Mouse (Mus musculus) MEL (cell line): ENCODE results near the gene Col4a2.

Source experiments
- CHD1 ChIP-seq: IDR thresholded peaks from 2 replicates; pipeline ENCODE4 v1.6.1; 2012; ENCODE audit warnings: low read depth, mild to moderate bottlenecking, inconsistent platforms, low read length, improper control_type of control experiment
- CTCF ChIP-seq, 3 experiments: IDR thresholded peaks in 2 of 3; conservative IDR thresholded peaks in 1 of 3; 2 replicates each; pipeline ENCODE4 v1.5.1; 2011 to 2012; ENCODE audit warnings: low read length in 3 of 3, low read depth in 2 of 3, mild to moderate bottlenecking in 2 of 3, improper control_type of control experiment in 1 of 3, inconsistent platforms in 1 of 3, mixed read lengths in 1 of 3, moderate library complexity in 1 of 3; ENCODE audit not compliant: control insufficient read depth in 1 of 3, insufficient read depth in 1 of 3, poor library complexity in 1 of 3, severe bottlenecking in 1 of 3
- E2F4 ChIP-seq: IDR thresholded peaks from 2 replicates; pipeline ENCODE4 v1.6.1; 2011; ENCODE audit warnings: low read depth, low read length, improper control_type of control experiment, borderline replicate concordance
- ETS1 ChIP-seq: IDR thresholded peaks from 2 replicates; pipeline ENCODE4 v1.6.1; 2012; ENCODE audit warnings: low read depth, mild to moderate bottlenecking, inconsistent platforms, low read length, improper control_type of control experiment, moderate library complexity
- GABPA ChIP-seq: IDR thresholded peaks from 2 replicates; pipeline ENCODE4 v1.6.1; 2012; ENCODE audit warnings: low read depth, mild to moderate bottlenecking, inconsistent platforms, low read length, improper control_type of control experiment, moderate library complexity
- HCFC1 ChIP-seq: IDR thresholded peaks from 2 replicates; pipeline ENCODE4 v1.6.1; 2012; ENCODE audit warnings: low read depth, mild to moderate bottlenecking, inconsistent platforms, low read length, improper control_type of control experiment, moderate library complexity
- MAX ChIP-seq: IDR thresholded peaks from 2 replicates; pipeline ENCODE4 v1.6.1; 2011; ENCODE audit warnings: low read length, improper control_type of control experiment
- POLR2A ChIP-seq, 2 experiments: IDR thresholded peaks; 2 replicates each; pipeline ENCODE4 v1.6.1; 2011 to 2012; ENCODE audit warnings: low read length in 2 of 2, mild to moderate bottlenecking in 2 of 2, control low read depth in 1 of 2, improper control_type of control experiment in 1 of 2, low read depth in 1 of 2, moderate library complexity in 1 of 2; ENCODE audit not compliant: control insufficient read depth in 1 of 2, insufficient read depth in 1 of 2, poor library complexity in 1 of 2
- POLR2AphosphoS2 ChIP-seq: IDR thresholded peaks from 2 replicates; pipeline ENCODE4 v1.6.1; 2011; ENCODE audit warnings: low read length, improper control_type of control experiment
- TCF12 ChIP-seq: IDR thresholded peaks from 2 replicates; pipeline ENCODE4 v1.6.1; 2014; ENCODE audit warnings: low read depth, mild to moderate bottlenecking, inconsistent platforms, low read length, improper control_type of control experiment, moderate library complexity
- USF1 ChIP-seq: IDR thresholded peaks from 2 replicates; pipeline ENCODE4 v1.6.1; 2014; ENCODE audit warnings: low read depth, mild to moderate bottlenecking, inconsistent platforms, low read length, improper control_type of control experiment, moderate library complexity
- ZMIZ1 ChIP-seq: IDR thresholded peaks from 2 replicates; pipeline ENCODE4 v1.6.1; 2012; ENCODE audit warnings: low read depth, mild to moderate bottlenecking, inconsistent platforms, low read length, improper control_type of control experiment, moderate library complexity

- TF ChIP-seq E2F4 (no peak), POLR2A (IDR thresholded peaks at IDR 0.05; ENCODE audit: control insufficient read depth in 1 of 2, insufficient read depth in 1 of 2, low read depth in 1 of 2, low read length in 2 of 2, poor library complexity in 1 of 2) (no peak), CTCF (IDR thresholded peaks at IDR 0.05 in 2 of 3, conservative IDR thresholded peaks at IDR 0.05 in 1 of 3; ENCODE audit: control insufficient read depth in 1 of 3, insufficient read depth in 1 of 3, low read depth in 2 of 3, low read length in 3 of 3, poor library complexity in 1 of 3, severe bottlenecking in 1 of 3) (no peak), TCF12 (no peak), GABPA (no peak), CHD1 (no peak), ZMIZ1 (no peak), USF1 (no peak), ETS1 (no peak), HCFC1 (no peak), POLR2AphosphoS2 (no peak), MAX (no peak)
Measured at GRCm38 (mm10) chr8:11476338-11477177, 164.0 kb downstream of the Col4a2 start.
